Mouse (Mus musculus) granulocyte monocyte progenitor cell, adult 5-6 weeks (primary cell): ENCODE measurements at regions not wholly inside any gene's neighbourhood (a gene's known extent, or its start where the extent isn't known, plus 50 kb on each side); places are given as distances from the start of the nearest gene placed in this dataset.

Source experiments
- ATAC-seq: replicated peaks from 2 replicates; pipeline ENCODE4 v1.8.0; 2016; ENCODE audit warnings: mild to moderate bottlenecking, moderate TSS enrichment, inconsistent platforms; ENCODE audit not compliant: poor library complexity, severe bottlenecking

DNA sequence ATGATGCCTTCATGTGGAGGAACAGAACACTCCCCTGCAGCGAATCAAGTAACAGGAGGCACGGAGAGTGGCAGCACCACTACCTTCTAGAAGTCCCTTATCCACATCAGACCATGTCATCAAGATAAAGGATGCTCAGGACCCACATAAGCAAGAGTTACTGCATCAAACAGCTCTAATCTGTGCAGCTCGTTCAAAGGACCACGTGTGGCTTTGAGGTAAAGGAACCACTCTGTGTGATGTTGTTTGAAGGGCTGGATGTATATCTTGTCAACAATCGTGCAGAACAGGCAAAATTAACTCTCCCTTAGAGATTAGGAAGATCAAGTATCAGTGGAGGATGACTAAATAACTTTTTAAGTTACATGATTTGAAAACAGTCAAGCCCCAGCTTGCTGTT is 68.8 kb upstream of the Cd44 start:
- no peak for ATAC-seq

- peak; percentile 74 for ATAC-seq
These were observed 66.7 kb upstream of the Cd44 start for GRCm38 (mm10) chr2:102967950-102968722.

GRCm38 (mm10) chr2:102967417-102967816 is 66.0 kb upstream of the Cd44 start:
- ATAC-seq, result peak; percentile 84

- peak; percentile 93 for ATAC-seq
These were observed 57.7 kb upstream of the Cd44 start for GRCm38 (mm10) chr2:102959067-102959645.

- ATAC-seq, result no peak
These were observed 57.1 kb upstream of the Cd44 start for GRCm38 (mm10) chr2:102958529-102958928.

GRCm38 (mm10) chr2:102957811-102958210 is 56.3 kb upstream of the Cd44 start:
- no peak for ATAC-seq

GRCm38 (mm10) chr2:102956858-102957242 is 55.4 kb upstream of the Cd44 start:
- ATAC-seq, result no peak

- ATAC-seq, result no peak
These were observed 54.8 kb upstream of the Cd44 start for GRCm38 (mm10) chr2:102956108-102956857.

DNA sequence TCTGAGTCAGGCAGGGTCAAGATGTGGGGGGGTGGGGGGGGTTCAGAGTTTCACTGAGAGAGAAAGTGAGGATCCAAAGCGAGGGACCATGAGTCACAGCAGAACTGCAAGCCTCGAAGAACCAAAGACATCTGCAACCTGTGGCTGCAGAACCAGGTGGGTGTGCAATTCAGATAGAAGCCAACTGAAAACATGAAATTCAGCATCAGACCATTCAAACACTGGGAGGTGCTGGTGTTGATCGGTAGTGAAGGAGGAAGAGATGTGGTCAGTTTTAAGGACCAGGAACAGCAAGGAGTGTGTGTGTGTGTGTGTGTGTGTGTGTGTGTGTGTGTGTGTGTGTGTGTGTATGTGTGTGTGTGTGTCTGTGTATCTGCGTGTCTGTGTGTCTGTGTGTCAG is 53.8 kb upstream of the Cd44 start:
- ATAC-seq, result no peak
